Mouse (Mus musculus) thymus, postnatal 4 days (tissue): ENCODE results near the gene Elmo1.

Experiments
- DNase-seq: peaks from one replicate; pipeline ENCODE4 v3.0.0; 2021

Gene Elmo1

DNA sequence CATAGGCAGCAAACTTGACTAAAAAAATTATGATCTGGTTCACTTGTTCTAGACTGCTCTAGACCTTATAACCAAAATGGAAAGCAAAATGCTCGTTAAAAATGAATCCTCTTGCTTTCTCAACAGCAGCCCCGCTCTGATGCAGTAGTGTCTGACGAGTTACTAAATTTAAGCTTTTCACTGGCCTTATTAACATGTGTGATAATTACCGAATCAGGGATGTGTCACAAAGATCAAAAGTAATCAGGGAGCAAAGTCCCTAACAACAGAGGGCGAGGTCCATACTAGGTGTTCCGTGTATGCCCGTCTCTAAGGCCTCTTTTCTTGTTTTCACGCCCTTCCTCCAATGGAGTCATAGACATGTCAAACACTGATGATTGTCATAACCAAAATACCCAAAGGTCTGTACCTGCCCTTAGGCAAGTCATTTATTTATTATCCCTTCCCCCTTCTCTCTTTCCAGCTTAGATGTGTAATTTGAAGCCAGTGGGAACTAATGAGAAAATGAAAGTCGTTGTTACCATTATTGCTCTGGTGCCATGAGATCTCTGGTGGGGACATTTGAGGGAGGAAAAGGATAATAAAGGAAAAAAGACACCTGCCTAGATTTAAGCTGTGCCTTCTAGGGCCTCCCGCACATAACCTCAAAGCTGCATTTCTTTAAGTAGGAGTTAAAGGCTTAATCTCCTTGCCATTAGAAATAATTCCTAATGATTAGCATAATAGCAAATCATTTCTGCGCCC, 316.2 kb downstream of the Elmo1 start:
- DNase-seq, result no peak

DNA sequence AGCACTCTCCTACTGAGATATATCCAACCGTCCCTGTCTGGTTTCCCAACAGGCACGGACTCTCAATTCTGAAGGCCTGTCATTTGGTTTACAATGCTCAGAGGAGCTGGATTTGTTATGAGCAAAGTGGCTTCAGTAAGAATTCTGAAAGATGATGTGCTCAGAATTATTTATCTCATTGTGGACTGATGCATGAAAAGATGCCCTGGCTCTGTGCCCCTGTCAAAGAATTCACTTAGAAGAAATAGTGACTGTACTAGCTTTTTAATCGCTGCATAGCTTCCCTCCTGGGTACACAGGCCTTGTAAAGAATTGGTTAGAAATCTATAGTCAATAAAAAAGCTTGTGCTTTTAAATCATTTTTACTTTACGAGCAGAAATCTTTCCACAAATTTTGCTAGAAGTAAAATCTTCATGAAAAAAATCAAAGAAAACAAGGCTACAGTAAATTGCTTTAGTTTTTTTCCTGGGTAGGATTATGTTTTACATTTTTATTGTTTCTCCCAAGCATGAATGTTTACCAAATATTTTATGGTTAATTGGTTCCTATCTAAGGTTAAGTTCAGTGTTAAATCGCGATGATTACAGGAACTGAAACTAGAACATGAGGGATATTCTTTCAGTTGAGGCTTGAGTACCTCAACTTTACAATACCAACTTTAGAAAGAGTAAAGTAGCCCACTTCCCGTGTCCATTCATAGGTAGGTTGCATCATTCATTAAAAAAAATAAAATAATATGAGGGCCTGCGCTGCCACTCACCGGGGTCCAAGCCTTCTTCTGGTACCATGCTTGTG, 320.1 kb downstream of the Elmo1 start:
- DNase-seq, result no peak

DNA sequence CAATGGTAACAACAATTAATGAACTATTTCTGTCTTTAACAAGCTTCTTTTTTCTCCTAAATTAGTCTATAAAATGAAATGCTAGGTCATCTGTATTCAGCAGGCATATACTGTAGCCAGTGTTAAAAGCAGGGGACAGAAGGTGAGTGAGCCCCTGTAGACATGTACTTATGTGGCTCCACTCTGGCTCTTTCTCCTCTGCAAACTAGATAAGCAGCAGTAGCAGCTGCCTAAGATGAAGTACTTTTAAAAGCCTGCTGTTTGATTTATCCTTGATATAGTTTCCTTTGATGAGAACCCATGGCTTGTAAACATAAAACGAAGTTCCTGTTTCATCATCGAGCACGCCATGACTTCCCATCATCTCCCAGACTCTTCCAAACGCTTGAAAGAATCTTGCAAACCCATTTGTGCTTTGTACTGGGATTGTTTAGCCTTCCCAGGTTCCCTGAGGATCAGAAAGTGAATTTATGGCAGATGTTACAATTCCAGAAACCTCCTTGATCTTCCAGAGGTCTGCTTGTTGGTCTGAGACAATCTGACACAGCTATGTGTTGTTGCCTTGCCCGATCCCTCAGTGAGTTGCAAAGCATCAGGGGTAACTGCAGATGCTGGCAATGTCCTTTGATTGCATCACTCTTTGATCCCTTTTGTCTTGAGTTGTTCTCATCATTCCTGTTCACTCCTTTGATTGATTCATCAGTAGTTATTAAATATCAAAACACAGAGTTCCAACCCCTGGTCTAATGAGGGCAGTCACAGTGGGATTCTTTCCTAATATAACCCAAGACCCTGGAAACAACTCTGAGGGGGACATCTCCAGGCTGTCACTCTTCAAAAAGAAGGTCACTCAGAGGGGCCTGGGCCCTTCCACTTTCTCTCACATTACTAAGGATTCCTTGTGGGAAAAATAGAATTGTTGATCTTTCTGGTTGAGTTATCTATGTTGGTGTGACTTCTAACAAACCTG, 326.6 kb downstream of the Elmo1 start:
- no peak for DNase-seq

DNA sequence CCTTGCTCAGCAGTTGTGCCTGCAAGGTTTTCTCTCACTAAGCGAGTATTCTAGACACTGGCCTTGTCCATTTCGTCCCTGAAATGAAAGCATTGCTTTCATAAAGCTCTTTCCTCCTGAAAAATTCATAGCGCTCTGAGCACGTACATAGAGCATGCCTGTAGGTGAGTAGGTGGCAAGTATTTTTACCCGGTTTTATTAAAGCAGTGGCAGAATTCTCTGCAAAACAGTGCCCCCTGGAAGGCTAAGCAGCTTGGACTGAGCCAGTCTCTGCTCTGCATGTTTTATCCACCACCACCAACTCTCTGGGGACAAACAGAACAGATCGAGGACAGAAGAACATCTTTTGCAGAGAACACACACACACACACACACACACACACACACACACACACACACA, 340.6 kb downstream of the Elmo1 start:
- no peak for DNase-seq

DNA sequence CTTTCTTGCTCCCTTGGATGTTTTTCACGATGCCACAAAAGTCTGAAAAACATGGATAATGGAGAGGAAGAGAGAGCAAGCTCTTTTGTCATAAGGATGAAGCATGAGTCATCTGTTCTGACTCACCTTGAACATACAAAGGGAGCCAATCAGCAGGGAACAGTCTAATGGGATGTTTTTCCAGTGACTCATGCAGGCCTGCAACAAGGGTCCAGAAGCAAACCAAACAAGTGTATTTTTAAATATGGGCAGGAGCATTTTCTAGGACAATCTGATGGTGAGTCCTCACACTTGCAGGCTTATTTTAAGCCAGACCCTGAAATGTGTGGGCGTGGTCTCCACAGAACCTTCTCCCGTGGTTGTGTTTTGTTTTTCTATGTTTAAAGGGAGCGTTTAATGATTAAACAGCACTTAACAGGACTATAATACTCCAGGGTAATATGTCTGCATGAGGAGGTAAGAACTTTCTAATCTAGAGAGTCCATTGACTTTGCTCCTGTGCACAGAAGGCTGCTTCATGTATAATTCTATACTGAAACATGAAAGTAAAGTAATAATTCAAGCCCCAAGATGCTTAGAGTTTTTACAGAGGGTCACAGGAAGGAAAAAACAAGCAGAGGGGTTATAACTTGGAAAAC, 342.9 kb downstream of the Elmo1 start:
- no peak for DNase-seq

DNA sequence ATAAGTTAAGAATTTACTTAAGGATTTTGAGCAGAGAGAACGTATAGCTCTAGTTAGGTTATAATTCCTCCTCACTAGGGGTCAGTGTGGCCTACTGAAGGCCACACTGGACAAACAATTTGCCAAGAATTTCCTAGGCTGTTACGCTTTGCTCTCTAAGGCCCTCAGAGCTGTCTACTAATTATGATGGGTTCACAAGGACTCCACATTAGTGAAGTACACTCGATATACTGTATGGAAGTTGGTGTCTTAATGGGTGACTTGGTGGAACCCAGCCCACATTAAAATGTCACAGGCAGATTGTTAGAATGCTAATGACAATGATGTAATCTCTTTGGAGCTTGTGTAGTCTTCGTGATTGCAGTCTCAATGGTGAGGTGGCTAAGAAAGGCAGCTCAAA, 343.7 kb downstream of the Elmo1 start:
- DNase-seq, result no peak

DNA sequence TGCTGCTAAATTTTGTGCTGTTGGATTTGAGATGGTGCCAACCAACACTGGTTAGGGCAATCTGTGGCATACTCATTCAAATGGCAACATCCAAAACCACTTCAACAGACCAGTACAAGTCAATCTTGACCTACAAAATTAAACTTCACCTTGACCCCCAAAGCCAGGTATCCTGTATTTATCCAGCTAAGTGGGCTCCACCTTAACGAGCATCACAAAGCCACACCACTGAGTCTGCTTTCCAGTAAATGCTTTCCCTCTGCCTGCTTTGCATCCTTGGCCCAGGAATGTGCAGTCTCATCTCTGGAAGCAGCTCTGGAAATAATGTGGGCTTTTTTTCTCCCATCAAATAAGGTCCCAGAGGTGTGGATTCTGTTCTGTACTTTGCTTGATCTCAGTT, 349.1 kb downstream of the Elmo1 start:
- no peak for DNase-seq

DNA sequence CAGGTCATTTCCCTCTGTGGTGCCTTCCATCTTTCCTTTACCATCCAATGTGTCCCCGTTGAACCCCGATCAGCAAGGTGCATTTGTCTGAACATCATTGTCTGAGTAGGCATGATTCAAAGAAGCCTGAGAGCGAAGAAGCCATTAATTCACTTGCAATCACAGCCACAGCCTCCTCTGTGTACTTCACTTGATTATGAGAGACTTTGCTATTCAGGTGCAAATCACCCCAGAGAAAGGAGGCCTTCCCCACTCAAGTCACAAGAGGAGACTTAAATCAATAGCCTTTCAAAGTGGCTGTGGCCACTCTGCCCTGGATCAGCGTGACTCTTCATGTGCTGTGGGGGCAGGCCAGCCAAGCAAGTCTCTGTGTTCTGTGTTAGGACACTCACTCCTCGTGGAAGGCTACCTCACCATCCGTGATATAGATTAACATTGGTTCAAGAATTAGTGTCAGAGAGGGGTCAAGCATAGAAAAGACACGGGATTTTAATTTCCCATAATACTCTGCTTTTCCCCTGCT, 360.5 kb downstream of the Elmo1 start:
- no peak for DNase-seq

DNA sequence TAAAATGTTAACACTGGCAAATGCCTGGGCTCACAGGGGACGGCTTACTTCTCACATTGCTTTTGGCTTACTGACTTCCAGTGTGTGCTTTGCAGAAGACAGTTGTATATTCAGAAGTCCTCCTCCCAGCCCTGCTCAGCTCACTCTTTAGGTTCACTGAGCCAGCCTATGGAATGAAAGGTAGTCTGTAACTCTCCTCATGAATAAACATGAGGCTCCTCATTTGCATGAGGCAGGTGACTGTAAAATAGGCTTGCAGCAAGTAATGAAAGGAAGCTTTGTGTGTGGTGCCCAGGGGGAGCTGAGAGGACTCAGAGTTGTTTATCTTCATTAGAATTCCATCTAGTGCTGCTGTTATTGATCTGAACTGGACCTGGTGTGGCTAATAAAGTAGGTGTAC, 364.0 kb downstream of the Elmo1 start:
- no peak for DNase-seq

DNA sequence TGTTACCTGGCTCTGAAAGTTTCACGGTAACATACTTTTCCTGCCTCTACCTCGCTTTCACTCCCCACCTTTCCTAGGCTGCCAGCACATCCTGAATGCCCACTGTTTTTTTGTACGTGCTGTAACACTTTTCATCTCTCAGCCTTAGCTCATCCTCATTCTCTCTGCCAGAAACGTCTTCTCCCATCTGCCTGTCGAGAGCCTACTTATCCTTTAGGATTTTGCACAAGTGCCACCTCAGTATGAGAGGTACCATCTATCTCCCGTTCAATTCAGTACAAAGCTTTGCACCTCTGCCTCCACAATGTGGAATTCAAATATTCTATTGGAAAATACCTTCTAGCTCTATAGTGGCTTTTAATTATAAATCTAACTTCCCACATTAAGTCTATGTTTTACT, 369.7 kb downstream of the Elmo1 start:
- no peak for DNase-seq

DNA sequence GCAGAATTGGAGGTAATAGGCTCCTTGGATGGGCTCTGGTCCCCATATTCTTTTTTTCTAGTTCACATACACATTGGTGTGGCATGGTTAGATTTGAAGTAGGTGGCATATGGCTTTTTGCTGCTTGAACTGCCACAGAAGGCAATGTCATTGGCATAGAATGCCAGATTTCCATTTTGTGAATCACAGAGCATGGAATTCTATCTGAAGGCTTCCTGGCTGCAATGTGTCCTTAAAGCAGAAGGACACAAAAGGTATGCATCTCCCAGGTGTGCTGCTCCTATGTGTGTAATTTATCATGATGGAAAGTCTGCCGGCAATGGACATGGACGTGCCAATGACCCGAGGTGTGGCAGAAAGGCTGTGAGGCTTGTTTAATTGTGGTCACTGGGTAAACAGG, 371.2 kb downstream of the Elmo1 start:
- DNase-seq, result no peak

DNA sequence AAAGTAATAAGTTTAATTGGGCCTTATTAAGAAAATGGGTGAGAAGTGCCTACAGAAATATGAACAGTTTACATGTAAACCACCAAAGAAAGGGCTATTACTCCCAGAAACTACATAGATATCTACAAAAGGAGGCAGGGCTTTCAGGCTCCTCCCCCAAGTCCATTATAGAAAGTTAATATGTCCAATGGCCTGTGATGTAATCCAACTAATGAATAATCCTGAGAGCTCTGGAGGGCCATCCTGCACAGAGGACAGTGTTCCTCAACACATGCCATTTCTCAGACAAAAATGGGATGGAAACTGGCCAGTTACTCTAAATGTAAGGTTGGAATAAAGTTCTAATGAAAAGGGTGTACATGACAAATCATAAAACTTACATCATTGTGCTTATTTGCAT, 373.8 kb downstream of the Elmo1 start:
- DNase-seq, result no peak

DNA sequence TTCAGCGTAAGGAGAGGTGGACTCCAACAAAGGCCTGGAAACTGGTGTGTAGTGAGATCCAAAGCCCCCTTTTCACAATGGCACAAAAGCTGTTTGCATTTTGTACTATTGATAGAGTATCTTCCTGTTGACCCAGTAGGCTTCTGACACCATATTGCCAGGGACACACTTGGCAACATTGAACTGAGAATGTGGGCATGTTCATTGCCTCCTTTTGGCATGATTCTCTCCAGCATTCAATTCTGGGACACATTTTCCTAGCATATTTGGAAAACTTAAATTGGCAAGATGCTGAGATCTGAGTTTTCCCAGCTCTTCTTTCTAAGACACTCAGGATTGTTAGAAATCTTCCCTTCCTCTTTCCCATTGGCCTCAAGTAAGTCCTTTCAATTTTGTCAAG, 377.0 kb downstream of the Elmo1 start:
- no peak for DNase-seq

DNA sequence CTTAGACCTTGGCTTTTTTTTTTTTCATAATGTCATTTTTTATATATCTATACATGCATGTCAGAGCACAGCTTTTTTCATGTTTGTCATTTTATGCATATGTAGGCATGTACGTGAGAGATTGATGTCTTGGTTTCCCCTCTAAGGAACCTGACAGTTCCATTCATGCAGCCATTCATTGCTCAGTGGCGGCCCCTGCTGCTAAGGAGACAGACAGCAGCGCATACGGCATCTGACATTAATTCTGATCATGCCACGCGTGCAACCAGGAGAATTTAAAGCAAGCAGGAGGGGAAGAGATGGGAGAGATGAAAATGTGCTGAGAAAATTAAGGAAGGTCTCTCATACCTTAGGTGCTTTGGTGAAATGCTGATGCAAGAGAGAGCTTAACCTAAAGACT, 381.3 kb downstream of the Elmo1 start:
- DNase-seq, result peak; percentile 84

DNA sequence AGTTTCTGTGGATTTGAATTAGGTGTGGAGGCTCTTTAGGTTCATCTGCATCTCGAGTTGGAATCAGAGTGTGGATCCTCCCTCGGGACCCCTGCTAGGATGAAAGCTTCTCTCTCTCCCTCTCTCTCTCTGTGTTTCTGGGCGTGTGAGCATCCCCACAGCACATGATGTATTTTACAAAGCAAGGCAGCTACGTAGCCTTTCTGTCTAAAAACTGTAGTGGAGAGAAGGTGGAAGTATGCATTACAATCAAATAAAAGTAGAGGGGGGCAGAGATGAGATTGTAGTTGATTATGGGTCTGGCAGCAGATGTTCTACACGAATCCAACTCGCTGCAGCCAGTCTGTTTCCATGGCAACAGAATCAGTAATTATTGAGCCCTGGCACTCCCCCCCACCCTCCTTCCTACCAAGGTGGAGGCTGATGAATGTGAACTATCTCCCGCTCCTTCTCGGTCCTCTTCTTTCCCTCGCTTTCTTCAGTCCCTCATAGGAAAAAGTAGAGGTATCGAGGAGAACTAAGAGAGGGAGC, 382.0 kb downstream of the Elmo1 start:
- DNase-seq, result no peak

DNA sequence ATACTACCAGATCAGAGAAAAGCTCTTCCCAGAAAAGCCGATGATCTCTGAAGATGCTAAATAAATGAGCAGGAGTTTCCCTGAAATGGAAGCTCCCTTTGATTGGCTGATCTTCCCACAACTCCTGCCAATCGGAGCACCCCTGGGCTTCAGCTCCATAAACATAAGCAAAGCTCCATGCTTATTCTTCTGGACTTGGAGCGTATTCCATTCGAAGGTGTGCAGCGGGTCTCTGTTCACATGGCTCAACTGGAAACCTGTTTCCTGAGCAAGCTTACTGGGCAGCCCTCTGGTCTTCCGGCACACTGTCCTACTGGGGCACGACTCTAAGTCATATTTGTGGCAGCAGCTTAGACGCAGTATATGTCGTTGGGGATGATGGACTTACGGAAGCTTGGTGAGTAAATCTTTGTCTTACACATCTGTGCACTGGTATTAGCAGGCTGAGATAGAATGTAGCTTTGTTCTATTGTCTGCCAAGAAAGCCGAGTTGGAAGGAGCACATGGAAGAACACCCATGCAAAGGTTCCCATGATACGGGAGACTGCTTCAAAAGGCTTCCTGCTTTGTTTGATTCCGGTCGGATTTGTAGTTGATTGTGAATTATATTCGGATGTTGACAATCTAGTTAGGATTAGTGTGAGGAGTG, 382.6 kb downstream of the Elmo1 start:
- DNase-seq, result no peak

DNA sequence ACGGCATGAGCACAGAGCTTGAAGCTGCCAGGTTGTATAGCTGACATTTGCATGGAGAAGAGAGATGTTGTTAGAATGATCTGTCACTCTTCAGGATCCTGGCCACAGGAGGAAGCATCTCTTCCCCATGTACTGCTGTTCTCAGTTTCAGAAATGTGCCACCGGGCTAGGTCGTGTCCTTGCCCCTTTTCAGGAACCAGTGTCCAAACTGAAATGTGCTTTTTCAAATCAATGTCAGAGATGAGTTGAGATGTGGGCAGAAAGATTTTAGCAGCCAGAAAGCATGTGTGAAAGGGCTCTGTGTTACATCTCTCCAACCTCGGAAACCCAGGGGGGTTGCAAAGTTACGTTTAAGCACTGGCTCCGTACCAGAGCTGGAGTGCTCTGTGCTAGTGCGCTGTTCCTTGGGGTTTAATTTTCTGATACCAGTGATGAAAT, 383.3 kb downstream of the Elmo1 start:
- DNase-seq, result no peak

DNA sequence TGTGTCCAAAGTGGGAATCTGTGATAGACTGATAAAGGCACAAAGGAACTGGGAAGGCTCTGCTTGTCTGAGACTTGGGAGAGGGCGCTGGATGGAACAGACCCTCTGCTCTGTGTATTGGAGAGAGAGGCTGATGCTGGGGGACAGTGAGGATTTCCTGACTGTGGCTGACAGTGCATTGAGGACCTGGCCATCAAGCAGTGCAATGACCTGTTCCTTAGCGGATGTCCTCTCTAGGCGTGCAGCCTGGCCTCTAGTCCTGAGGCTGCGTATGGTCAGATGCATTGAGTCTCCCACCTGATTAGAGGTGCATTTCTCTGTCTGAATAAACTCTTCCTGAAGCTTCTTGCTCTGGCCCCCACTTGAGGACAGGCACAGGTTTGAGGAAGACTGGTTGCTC, 384.2 kb downstream of the Elmo1 start:
- DNase-seq, result no peak

DNA sequence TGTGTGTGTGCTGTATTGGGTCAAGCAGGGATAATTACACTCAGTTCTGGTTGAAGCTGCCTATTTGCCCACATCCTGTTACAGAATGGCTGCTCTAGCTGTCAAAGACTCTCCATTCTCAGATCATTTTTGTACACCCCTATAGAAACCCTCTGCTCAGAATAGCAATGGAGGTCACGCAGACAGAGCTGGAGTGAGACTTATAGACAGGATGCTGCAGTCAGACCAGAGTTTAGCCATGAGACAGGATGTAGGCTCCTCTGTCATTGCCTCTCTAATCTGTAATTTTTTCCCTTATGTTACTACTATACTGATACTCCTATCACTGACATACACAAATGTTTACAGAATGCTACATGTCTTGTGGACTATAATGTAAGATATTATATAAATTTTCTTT, 391.4 kb downstream of the Elmo1 start:
- DNase-seq, result no peak

DNA sequence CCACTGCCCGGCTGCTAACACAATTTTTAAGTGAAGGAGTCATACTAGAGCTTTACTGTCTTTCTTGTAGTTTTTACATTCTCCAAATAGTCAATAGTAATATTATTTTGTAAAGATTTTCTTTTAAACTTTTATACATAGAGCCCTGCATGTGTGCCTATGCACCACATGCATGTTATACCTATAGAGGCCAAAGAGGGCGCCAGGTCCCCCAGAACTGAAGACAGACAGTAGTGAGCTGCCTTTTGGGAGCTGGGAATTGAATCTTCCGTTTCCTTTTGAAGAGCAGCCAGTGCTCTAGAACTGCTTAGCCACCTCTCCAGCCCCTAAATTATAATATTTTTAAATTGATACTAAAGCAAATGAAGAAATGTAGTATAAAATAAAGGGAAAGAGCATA, 398.7 kb downstream of the Elmo1 start:
- peak; percentile 65 for DNase-seq

DNA sequence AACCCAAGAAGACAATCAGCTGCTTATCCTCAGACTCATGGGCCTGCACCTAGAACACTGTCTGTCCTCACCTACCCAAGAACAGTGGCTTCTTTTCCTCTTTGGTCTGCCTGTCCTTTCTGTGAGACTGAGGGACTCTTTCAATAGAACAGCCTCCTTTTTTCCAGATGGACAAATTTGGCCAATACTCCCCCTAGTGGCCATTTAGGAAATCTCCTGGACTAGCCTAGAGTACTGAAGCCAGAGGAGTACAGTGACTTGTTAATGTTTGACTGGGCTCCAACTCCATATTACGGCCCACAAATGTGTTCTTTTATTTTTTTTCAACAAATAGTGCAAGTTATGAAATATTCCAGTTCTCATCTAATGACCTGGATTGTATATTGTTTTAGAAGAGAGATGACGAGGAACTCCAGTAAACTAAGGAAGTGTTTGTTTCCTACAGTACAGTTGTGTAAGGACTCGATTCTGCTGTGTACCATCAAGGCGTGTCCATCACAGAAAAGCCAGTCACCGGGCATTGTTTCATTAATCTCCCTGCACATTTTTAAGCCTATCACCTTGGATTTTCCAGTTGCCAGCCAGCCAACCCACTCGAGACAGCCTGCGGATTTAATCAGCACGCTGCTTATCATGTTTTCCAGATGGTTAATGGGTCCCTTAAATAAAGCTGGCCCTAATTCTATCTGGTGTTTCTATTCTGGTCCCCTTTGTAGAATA, 399.5 kb downstream of the Elmo1 start:
- DNase-seq, result no peak
